Mouse (Mus musculus): ENCODE results near the gene Med28.

GRCm38 (mm10) chr5:45565829-45566228 is 45.8 kb downstream of the Med28 start:
- TF ChIP-seq CTCF (IDR thresholded peaks at IDR 0.05; ENCODE audit: control insufficient read depth, insufficient read depth, low read length) = no peak
- no peak for TF ChIP-seq POLR2A (IDR thresholded peaks at IDR 0.05; ENCODE audit: borderline replicate concordance, control insufficient read depth, low read depth, low read length)
